Mouse (Mus musculus) kidney, postnatal 14 days (tissue): Measurements from ENCODE around the gene Apoa5.

Experiments
- DNase-seq: peaks from one replicate; pipeline ENCODE4 v3.0.0; 2022; ENCODE audit warnings: mixed read lengths

Apoa5 gene

GRCm38 (mm10) chr9:46268343-46268873 is at the start of gene Apoa5:
TSS of gene Apoa5 (plus strand) at chr9:46268633.
- no peak for DNase-seq

GRCm38 (mm10) chr9:46223090-46223489 is 45.3 kb upstream of the Apoa5 start:
- no peak for DNase-seq

- DNase-seq = no peak
Measured at GRCm38 (mm10) chr9:46224101-46224500, 44.3 kb upstream of the Apoa5 start.

GRCm38 (mm10) chr9:46224945-46225660 is 43.3 kb upstream of the Apoa5 start:
- no peak for DNase-seq

GRCm38 (mm10) chr9:46227064-46227614 is 41.3 kb upstream of the Apoa5 start:
- no peak for DNase-seq

- DNase-seq = no peak
Measured at GRCm38 (mm10) chr9:46228491-46228890, 39.9 kb upstream of the Apoa5 start, which contains the start of gene Apoa1. TSS of gene Apoa1 (plus strand) at chr9:46228580.

GRCm38 (mm10) chr9:46229573-46230449 is 38.6 kb upstream of the Apoa5 start:
- DNase-seq = peak; percentile 91

GRCm38 (mm10) chr9:46230450-46230975 is 37.9 kb upstream of the Apoa5 start:
- no peak for DNase-seq

GRCm38 (mm10) chr9:46235196-46235595 is 33.2 kb upstream of the Apoa5 start:
- peak; percentile 58 for DNase-seq

- no peak for DNase-seq
Measured at GRCm38 (mm10) chr9:46235596-46235648, 33.0 kb upstream of the Apoa5 start, which contains the start of gene Apoc3. TSS of gene Apoc3 (minus strand) at chr9:46235636.

GRCm38 (mm10) chr9:46235649-46236048 is 32.8 kb upstream of the Apoa5 start:
- no peak for DNase-seq

GRCm38 (mm10) chr9:46238850-46239249 is 29.6 kb upstream of the Apoa5 start:
- no peak for DNase-seq

GRCm38 (mm10) chr9:46240526-46241153 is 27.8 kb upstream of the Apoa5 start, which contains the start of gene Apoa4:
TSS of gene Apoa4 (plus strand) at chr9:46240696.
- peak; percentile 37 for DNase-seq

GRCm38 (mm10) chr9:46241818-46242217 is 26.6 kb upstream of the Apoa5 start:
- DNase-seq = no peak

- DNase-seq = no peak
Measured at GRCm38 (mm10) chr9:46243122-46243521, 25.3 kb upstream of the Apoa5 start.

GRCm38 (mm10) chr9:46243584-46243983 is 24.8 kb upstream of the Apoa5 start:
- DNase-seq = no peak

GRCm38 (mm10) chr9:46246752-46247324 is 21.6 kb upstream of the Apoa5 start:
- peak; percentile 72 for DNase-seq

GRCm38 (mm10) chr9:46256177-46256576 is 12.3 kb upstream of the Apoa5 start:
- DNase-seq = no peak

GRCm38 (mm10) chr9:46256658-46257385 is 11.6 kb upstream of the Apoa5 start:
- no peak for DNase-seq

- no peak for DNase-seq
Measured at GRCm38 (mm10) chr9:46257546-46257945, 10.9 kb upstream of the Apoa5 start.

- no peak for DNase-seq
Measured at GRCm38 (mm10) chr9:46259111-46259510, 9.3 kb upstream of the Apoa5 start.

- DNase-seq = no peak
Measured at GRCm38 (mm10) chr9:46261131-46261530, 7.3 kb upstream of the Apoa5 start.
